Mouse (Mus musculus): ENCODE data around the gene 3110082J24Rik.

The 3110082J24Rik gene

GRCm38 (mm10) chr5:30115718-30116117 is 9.8 kb upstream of the 3110082J24Rik start:
- no peak for DNase-seq

DNA sequence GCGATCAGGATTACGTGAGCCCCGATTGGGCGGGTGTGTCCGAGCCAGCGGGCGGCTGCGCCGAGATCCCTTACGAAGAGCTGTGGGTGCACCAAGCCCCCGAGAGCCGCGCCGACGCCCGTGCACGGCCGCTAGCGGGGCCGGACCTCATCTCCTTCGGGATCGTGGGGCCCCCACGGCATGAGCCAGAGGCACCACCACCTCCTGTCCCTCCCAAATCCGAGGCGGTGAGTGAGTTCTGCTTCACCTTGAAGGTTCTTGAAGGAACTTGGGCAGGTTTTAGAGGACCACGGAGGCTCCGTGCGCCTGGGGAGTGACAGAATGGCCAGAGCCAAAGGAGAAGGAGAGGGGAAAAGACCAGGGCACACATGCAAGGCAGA is 8.9 kb upstream of the 3110082J24Rik start:
- DNase-seq, result no peak

- DNase-seq, result no peak
Measured at GRCm38 (mm10) chr5:30113881-30114760, 8.2 kb upstream of the 3110082J24Rik start.

DNA sequence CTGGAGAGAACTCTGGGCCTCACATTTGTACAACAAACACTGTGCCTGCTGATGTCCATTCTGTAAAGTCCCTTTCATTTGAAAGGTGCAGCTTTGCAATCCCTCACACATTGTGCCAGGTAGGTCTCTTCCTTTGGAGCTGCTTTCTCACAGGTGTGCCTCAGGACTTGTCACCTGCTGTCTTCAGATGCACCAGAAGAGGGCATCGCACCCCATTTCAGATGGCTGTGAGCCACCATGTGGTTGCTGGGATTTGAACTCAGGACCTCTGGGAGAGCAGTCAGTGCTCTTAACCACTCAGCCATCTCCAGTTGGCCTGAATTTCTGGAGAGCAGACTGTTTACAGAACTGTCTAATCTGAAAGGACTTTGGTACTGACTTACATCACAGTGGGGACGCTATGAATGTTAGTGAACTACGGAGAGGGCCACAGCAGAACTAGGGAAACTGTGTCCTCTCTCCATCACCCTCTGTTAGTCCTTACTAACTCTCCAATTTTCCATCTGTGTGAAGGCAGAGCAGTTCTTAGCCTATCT is 6.7 kb upstream of the 3110082J24Rik start:
- no peak for DNase-seq

DNA sequence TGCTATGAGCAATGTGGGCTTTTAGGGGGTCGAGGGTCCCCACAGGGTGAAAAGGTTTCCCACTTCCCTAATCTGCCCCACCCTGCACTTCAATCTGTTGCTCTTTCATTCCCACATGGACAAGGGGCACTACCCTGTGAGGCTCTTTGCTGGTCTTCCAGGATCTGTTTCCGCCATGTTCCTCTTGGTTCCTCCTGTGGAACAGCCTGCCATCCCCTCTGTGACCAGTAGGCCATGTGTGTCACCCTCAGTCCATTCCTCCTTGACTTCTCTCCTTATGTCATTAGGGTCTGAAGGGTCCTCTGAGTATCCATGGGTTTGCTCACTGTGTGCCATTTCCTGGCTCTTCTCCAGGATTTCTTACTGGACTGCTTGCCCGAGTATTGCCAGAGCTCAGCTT is 5.9 kb upstream of the 3110082J24Rik start:
- DNase-seq, result no peak

- DNase-seq, result no peak
Measured at GRCm38 (mm10) chr5:30111126-30111525, 5.2 kb upstream of the 3110082J24Rik start.

GRCm38 (mm10) chr5:30110371-30111060 is 4.6 kb upstream of the 3110082J24Rik start:
- DNase-seq, result no peak

GRCm38 (mm10) chr5:30109899-30110298 is 4.0 kb upstream of the 3110082J24Rik start:
- DNase-seq, result no peak

GRCm38 (mm10) chr5:30108233-30108632 is 2.3 kb upstream of the 3110082J24Rik start:
- no peak for DNase-seq

DNA sequence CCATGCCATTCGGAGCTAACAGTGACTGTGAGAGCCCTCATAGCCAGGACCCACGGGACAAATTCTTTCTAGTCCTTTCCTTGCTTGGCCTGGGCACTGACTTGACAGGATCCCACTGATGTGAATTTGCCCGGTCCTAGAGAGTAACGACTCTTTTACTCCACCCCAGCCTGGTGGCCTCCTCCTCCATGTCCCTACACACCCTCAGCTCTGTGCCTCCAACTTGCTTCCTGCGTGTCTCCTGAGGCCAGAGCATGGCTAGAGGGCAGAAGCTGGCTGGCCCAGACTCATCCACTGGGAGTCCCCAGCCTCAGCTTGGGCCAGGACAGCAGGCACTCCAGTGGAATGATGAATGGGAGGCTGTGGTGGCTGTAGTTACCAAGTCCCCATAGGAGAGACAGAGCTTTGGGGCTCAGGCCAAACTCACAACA is 1.7 kb upstream of the 3110082J24Rik start:
- no peak for DNase-seq

- no peak for DNase-seq
Measured at GRCm38 (mm10) chr5:30107186-30107585, 1.3 kb upstream of the 3110082J24Rik start.

- DNase-seq, result no peak
Measured at GRCm38 (mm10) chr5:30106756-30107155, 870 bp upstream of the 3110082J24Rik start.

- DNase-seq, result no peak
Measured at GRCm38 (mm10) chr5:30104841-30105667, 832 bp downstream of the 3110082J24Rik start, which contains the start of gene Garem2. Gene Garem2 (plus strand): TSS chr5:30105161.

DNA sequence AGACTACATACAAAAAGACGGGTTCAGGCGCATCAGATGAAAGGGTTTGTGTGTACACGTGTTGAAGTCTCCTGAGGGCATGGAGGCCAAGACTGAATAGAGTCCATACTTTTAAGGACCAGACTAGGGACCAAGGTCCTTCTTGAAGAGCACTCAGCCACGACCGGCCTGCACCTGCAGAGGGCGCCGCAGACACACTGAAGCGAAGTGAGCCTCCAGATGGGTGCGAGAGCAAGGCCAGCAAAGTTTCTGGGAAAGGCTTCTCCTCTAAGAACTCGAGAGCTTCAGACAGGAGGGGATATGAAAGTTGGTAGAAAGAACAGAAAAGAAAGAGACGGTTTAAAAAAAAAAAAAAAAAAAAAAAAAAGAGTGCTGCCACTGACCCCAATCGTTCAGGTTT is 1.5 kb downstream of the 3110082J24Rik start:
- DNase-seq, result no peak

GRCm38 (mm10) chr5:30103340-30103739 is 2.5 kb downstream of the 3110082J24Rik start:
- no peak for DNase-seq

- DNase-seq, result no peak
Measured at GRCm38 (mm10) chr5:30098260-30098659, 7.6 kb downstream of the 3110082J24Rik start.

GRCm38 (mm10) chr5:30095731-30096130 is 10.2 kb downstream of the 3110082J24Rik start:
- peak; percentile 63 for DNase-seq

- no peak for DNase-seq
Measured at GRCm38 (mm10) chr5:30094399-30094798, 11.5 kb downstream of the 3110082J24Rik start.

DNA sequence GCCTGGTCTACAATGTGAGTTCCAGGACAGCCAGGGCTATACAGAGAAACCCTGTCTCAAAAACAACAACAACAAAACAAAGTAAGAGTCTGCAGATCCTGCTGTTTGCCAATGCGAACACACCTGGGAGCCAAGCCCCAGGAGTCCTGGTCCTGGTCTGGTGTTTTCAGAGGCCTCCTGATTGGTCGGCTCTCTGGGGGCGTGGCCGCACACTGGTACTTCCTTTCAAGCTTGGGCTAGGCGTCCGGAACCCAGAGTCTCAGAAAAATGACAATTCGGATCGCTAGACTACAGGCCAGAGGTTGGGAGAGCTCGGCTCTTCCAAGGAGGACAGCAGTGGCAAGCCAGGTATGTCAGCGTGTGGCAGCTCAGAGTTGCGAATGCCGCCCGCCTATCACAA is 13.2 kb downstream of the 3110082J24Rik start:
- no peak for DNase-seq

DNA sequence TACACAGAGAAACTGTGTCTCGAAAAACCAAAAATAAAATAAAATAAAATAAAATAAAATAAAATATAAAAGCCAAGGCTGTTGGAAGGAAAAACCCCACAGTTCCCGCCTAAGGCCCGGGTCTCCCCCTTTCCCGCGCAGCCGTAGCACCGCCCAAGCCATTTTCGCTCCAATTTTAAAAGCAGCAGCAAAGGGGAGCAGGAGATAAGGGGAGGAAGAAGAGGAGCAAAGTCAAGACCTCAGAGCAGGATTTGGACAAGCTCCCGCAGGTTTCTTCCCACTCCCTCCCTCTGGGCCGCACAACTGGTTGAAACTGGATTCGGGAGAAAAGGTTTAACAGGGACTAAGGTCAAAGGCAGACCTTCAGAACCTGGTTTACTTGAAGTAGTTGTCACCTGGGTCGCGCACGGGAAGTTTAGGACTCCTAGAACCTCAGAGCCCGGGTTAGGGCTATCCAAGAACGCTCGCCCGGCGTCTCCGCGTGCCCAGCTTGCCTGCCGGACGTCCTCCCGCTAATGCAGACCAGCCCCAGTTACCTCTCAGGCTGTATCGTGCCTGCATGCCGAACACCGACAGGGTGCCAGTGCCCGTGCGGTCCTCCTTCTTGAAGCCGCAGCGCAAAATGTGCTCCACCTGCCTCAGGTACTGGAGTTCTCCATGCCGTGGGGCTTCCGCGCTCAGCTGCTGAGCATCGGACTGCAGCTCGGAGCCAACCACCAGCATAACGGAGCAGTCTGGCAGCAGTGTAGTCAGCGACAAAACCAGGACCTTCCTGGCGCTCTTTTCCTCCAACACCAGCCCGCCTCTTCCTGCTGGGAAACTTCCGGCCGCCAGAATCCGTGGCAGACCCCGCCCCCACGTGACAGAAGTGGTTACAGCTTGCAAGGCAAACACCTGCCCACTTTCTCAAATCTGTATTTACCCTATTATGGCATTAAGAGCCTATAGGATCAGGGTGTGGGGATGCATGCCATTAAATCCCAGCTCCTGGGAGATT is 32.8 kb downstream of the 3110082J24Rik start, which contains the start of gene Tyms:
TSS of gene Tyms (minus strand) at position 793 of the 997 bp plus-strand sequence.
- peak; percentile 65 for DNase-seq

DNA sequence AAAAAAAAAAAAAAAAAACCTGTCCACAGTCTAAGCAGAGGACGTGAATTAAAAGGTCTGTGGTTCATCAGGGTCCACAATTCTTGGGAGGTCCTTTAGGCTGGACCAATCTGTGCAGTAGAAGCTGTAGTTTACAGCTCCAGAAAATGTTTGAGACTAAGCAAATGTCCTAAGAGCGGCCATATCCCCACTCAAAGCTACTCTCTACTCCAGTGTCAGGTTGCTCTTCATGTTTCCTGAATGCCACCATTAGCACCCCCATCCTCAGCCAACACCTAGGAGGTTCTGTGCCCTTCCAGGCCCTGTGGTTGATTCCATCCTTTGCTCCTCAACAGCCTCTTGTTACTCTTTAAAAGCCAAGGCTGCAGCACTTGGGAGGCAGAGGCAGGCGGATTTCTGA is 33.5 kb downstream of the 3110082J24Rik start:
- no peak for DNase-seq
